Mouse (Mus musculus) MEL (cell line): ENCODE measurements around the gene Stk10. TPM values are rescaled to one million over a fixed set of nuclear protein-coding genes. Genes with fewer than 3 reads are reported as not detected.

ENCODE experiments used
- DNase-seq: peaks from one replicate; pipeline ENCODE4 v3.0.0; 2011; ENCODE audit warnings: low read depth, low spot score
- H3K27ac ChIP-seq: 2 replicates; pipeline ENCODE4 v1.5.1; 2012; ENCODE audit warnings: low read depth, mild to moderate bottlenecking, control low read depth, low read length, moderate library complexity; ENCODE audit not compliant: control insufficient read depth
- H3K27me3 ChIP-seq, 2 experiments: fragments of 150-350 bp in 1 of 2; sonication (generic) in 1 of 2; 2 replicates each; pipeline ENCODE4 v1.6.1; 2012; ENCODE audit warnings: low read length in 2 of 2, mild to moderate bottlenecking in 2 of 2, improper control_type of control experiment in 1 of 2, moderate library complexity in 1 of 2; ENCODE audit not compliant: insufficient read depth in 2 of 2, control insufficient read depth in 1 of 2
- H3K36me3 ChIP-seq, 2 experiments: 2 replicates each; pipeline ENCODE4 v1.6.1; 2012 to 2014; ENCODE audit warnings: low read length in 2 of 2, improper control_type of control experiment in 1 of 2, inconsistent platforms in 1 of 2, mild to moderate bottlenecking in 1 of 2; ENCODE audit not compliant: insufficient read depth in 2 of 2, control insufficient read depth in 1 of 2
- H3K4me1 ChIP-seq, 2 experiments: fragments of 150-350 bp in 1 of 2; sonication (generic) in 1 of 2; 2 replicates each; pipeline ENCODE4 v1.6.1; 2012; ENCODE audit warnings: low read length in 2 of 2, improper control_type of control experiment in 1 of 2, mild to moderate bottlenecking in 1 of 2; ENCODE audit not compliant: insufficient read depth in 2 of 2, control insufficient read depth in 1 of 2
- H3K4me3 ChIP-seq, 2 experiments: fragments of 150-350 bp in 1 of 2; sonication (generic) in 1 of 2; 2 replicates each; pipeline ENCODE4 v1.5.1; 2012; ENCODE audit warnings: low read depth in 2 of 2, low read length in 2 of 2, mild to moderate bottlenecking in 2 of 2, moderate library complexity in 2 of 2, control low read depth in 1 of 2, improper control_type of control experiment in 1 of 2; ENCODE audit not compliant: control insufficient read depth in 1 of 2, insufficient read depth in 1 of 2
- H3K79me2 ChIP-seq: 2 replicates; pipeline ENCODE4 v1.6.1; 2012; ENCODE audit warnings: mild to moderate bottlenecking, low read length, moderate library complexity; ENCODE audit not compliant: control insufficient read depth, poor library complexity, insufficient read depth
- H3K9ac ChIP-seq: 2 replicates; pipeline ENCODE4 v1.6.1; 2012; ENCODE audit warnings: low read depth, mild to moderate bottlenecking, control low read depth, low read length, moderate library complexity; ENCODE audit not compliant: control insufficient read depth, poor library complexity, severe bottlenecking
- H3K9me3 ChIP-seq: fragments of 150-350 bp; sonication (generic); replicated peaks from 2 replicates; pipeline ENCODE4 v1.6.1; 2012; ENCODE audit warnings: mild to moderate bottlenecking, low read length, improper control_type of control experiment, moderate library complexity; ENCODE audit not compliant: insufficient read depth
- CHD1 ChIP-seq: IDR thresholded peaks from 2 replicates; pipeline ENCODE4 v1.6.1; 2012; ENCODE audit warnings: low read depth, mild to moderate bottlenecking, inconsistent platforms, low read length, improper control_type of control experiment
- CHD2 ChIP-seq: IDR thresholded peaks from 2 replicates; pipeline ENCODE4 v1.6.1; 2011; ENCODE audit warnings: low read length, improper control_type of control experiment
- EP300 ChIP-seq, 2 experiments: IDR thresholded peaks; 2 replicates each; pipeline ENCODE4 v1.6.1; 2011; ENCODE audit warnings: improper control_type of control experiment in 2 of 2, low read length in 2 of 2, low read depth in 1 of 2, mild to moderate bottlenecking in 1 of 2
- GABPA ChIP-seq: IDR thresholded peaks from 2 replicates; pipeline ENCODE4 v1.6.1; 2012; ENCODE audit warnings: low read depth, mild to moderate bottlenecking, inconsistent platforms, low read length, improper control_type of control experiment, moderate library complexity
- HCFC1 ChIP-seq: IDR thresholded peaks from 2 replicates; pipeline ENCODE4 v1.6.1; 2012; ENCODE audit warnings: low read depth, mild to moderate bottlenecking, inconsistent platforms, low read length, improper control_type of control experiment, moderate library complexity
- JUND ChIP-seq: IDR thresholded peaks from 2 replicates; pipeline ENCODE4 v1.6.1; 2011; ENCODE audit warnings: low read depth, mild to moderate bottlenecking, improper control_type of control experiment, low read length
- KAT2A ChIP-seq: conservative IDR thresholded peaks from 2 replicates; pipeline ENCODE4 v1.6.1; 2012; ENCODE audit warnings: low read depth, low read length, improper control_type of control experiment, inconsistent platforms
- MAFK ChIP-seq: IDR thresholded peaks from 2 replicates; pipeline ENCODE4 v1.6.1; 2011; ENCODE audit warnings: low read depth, mild to moderate bottlenecking, low read length, improper control_type of control experiment, borderline replicate concordance
- MAZ ChIP-seq: IDR thresholded peaks from 2 replicates; pipeline ENCODE4 v1.6.1; 2012; ENCODE audit warnings: low read depth, mild to moderate bottlenecking, inconsistent platforms, low read length, improper control_type of control experiment
- MEF2A ChIP-seq: IDR thresholded peaks from 2 replicates; pipeline ENCODE4 v1.6.1; 2014; ENCODE audit warnings: low read depth, mild to moderate bottlenecking, inconsistent platforms, low read length, improper control_type of control experiment; ENCODE audit not compliant: poor library complexity, insufficient replicate concordance, severe bottlenecking; ENCODE audit errors: extremely low read depth
- MXI1 ChIP-seq: IDR thresholded peaks from 2 replicates; pipeline ENCODE4 v1.6.1; 2011; ENCODE audit warnings: mild to moderate bottlenecking, low read depth, low read length, improper control_type of control experiment
- MYC ChIP-seq: IDR thresholded peaks from 2 replicates; pipeline ENCODE4 v1.6.1; 2011; ENCODE audit warnings: low read depth, mild to moderate bottlenecking, low read length, improper control_type of control experiment, moderate library complexity
- NELFE ChIP-seq: IDR thresholded peaks from 2 replicates; pipeline ENCODE4 v1.6.1; 2011; ENCODE audit warnings: low read depth, low read length, improper control_type of control experiment
- NRF1 ChIP-seq: IDR thresholded peaks from 2 replicates; pipeline ENCODE4 v1.6.1; 2014; ENCODE audit warnings: low read depth, mild to moderate bottlenecking, inconsistent platforms, low read length, improper control_type of control experiment, moderate library complexity; ENCODE audit not compliant: poor library complexity, insufficient read depth, severe bottlenecking
- SMC3 ChIP-seq: IDR thresholded peaks from 2 replicates; pipeline ENCODE4 v1.6.1; 2011; ENCODE audit warnings: low read depth, low read length, improper control_type of control experiment
- TAL1 ChIP-seq: IDR thresholded peaks from 2 replicates; pipeline ENCODE4 v1.6.1; 2012; ENCODE audit warnings: mild to moderate bottlenecking, inconsistent platforms, low read length, moderate library complexity, mixed read lengths
- TBP ChIP-seq: IDR thresholded peaks from 2 replicates; pipeline ENCODE4 v1.8.0; 2011; ENCODE audit warnings: low read depth, low read length, improper control_type of control experiment
- TCF12 ChIP-seq: IDR thresholded peaks from 2 replicates; pipeline ENCODE4 v1.6.1; 2014; ENCODE audit warnings: low read depth, mild to moderate bottlenecking, inconsistent platforms, low read length, improper control_type of control experiment, moderate library complexity
- UBTF ChIP-seq: IDR thresholded peaks from 2 replicates; pipeline ENCODE4 v1.6.1; 2012; ENCODE audit warnings: low read depth, mild to moderate bottlenecking, inconsistent platforms, low read length, improper control_type of control experiment, moderate library complexity, borderline replicate concordance; ENCODE audit not compliant: insufficient read depth
- USF1 ChIP-seq: IDR thresholded peaks from 2 replicates; pipeline ENCODE4 v1.6.1; 2014; ENCODE audit warnings: low read depth, mild to moderate bottlenecking, inconsistent platforms, low read length, improper control_type of control experiment, moderate library complexity
- USF2 ChIP-seq, 2 experiments: IDR thresholded peaks; 2 replicates each; pipeline ENCODE4 v1.6.1; 2011 to 2012; ENCODE audit warnings: improper control_type of control experiment in 2 of 2, low read length in 2 of 2, borderline replicate concordance in 1 of 2, inconsistent platforms in 1 of 2, low read depth in 1 of 2, mild to moderate bottlenecking in 1 of 2; ENCODE audit not compliant: insufficient read depth in 1 of 2
- ZKSCAN1 ChIP-seq: IDR thresholded peaks from 2 replicates; pipeline ENCODE4 v1.6.1; 2012; ENCODE audit warnings: low read depth, mild to moderate bottlenecking, inconsistent platforms, low read length, improper control_type of control experiment, moderate library complexity
- ZNF384 ChIP-seq: IDR thresholded peaks from 2 replicates; pipeline ENCODE4 v1.6.1; 2012; ENCODE audit warnings: low read depth, mild to moderate bottlenecking, inconsistent platforms, low read length, improper control_type of control experiment
- polyA plus RNA-seq, 2 experiments: library from polyadenylated mRNA; stranded (reverse) in 1 of 2; unstranded in 1 of 2; fragments of >175 nt in 1 of 2; fragments of >200 nt in 1 of 2; gene quantifications; 2 replicates each; pipeline versions ENCODE4 v1.2.1 to v1.2.4; 2012; ENCODE audit warnings: low replicate concordance in 2 of 2, low read depth in 1 of 2; ENCODE audit not compliant: insufficient read length in 2 of 2, insufficient read depth in 1 of 2, missing spikeins in 1 of 2
- total RNA-seq: library from RNA; depleted of rRNA; stranded (reverse); fragments of 300-350 nt; gene quantifications from 2 replicates; pipeline ENCODE4 v1.2.3, GENCODE M21; 2012

Gene Stk10
- total and polyA plus RNA-seq, 3 experiments: 10.8 to 14.4 TPM; not detected in 1

GRCm38 (mm10) chr11:32585996-32586395, 52.9 kb downstream of the Stk10 start:
- no peaks in the 10 kb centered on the region for H3K36me3 ChIP-seq
- H3K4me3 ChIP-seq: no peak overlapping the region
- no peak overlapping the region for H3K27ac ChIP-seq
- H3K79me2 ChIP-seq: no peaks in the 10 kb centered on the region
- H3K9me3 ChIP-seq: no peaks in the 10 kb centered on the region
- no peaks in the 10 kb centered on the region for H3K27me3 ChIP-seq
- H3K9ac ChIP-seq: no peak overlapping the region
- peaks cover 0 to 1% of the 10 kb centered on the region in 2 experiments; a peak in 1 of 4 replicates for H3K4me1 ChIP-seq
- no peak for DNase-seq
- TF ChIP-seq MAFK: no peak
- no peak for TF ChIP-seq GABPA
- TF ChIP-seq UBTF: no peak
- no peak for TF ChIP-seq USF1
- TF ChIP-seq NELFE: no peak

DNA sequence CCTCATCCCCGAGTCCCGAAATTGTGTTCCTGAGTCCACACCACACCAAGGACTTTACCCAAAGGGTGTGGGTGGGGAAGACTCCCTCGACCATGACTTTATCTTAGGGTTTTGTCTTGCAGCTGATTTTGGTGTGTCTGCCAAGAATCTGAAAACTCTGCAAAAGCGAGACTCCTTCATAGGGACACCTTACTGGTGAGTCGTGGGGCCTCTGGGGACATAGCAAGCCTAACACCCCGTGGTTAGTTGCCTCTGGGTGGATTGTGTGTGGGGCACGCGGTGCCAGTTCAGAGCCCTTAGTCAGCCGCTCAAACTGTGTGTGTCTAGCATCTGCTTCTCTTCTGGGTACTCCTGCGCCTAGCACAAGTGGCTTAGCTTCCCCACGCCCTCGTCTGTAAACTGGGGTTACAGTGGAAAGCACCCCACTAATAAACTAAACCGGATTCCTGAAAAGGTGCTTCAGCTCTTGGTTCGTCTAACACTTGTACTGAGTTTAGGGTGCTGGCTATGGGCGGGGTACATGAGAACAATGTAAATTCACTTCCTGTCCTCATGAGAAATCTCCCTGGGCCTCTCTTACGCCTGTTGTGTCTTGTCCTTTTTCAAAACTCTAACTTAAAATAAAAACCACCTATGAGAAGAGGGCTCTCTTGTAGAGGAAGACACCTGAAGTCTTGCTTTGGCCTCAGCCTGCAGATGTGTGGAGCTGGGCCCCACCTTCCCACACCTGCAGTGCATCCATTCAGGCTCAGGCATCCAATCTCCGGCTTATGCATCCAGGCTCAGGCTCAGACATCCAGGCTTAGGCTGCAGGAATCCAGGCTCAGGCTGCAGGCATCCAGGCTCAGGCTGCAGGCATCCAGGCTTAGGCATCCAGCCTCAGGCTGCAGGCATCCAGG, 54.3 kb downstream of the Stk10 start:
- H3K27ac ChIP-seq: no peak overlapping the region
- no peak overlapping the region for H3K4me3 ChIP-seq
- no peaks in the 10 kb centered on the region for H3K36me3 ChIP-seq
- no peaks in the 10 kb centered on the region for H3K4me1 ChIP-seq
- DNase-seq: no peak
- H3K9me3 ChIP-seq: no peaks in the 10 kb centered on the region
- H3K27me3 ChIP-seq: no peaks in the 10 kb centered on the region
- TF ChIP-seq MYC (no peak), TAL1 (no peak), MAZ (no peak), KAT2A (no peak), HCFC1 (no peak), EP300 (IDR thresholded peaks at IDR 0.05; ENCODE audit: low read depth in 1 of 2, low read length in 2 of 2) (no peak), NRF1 (no peak), TBP (no peak), JUND (no peak), MXI1 (no peak), CHD1 (no peak), MEF2A (no peak), ZNF384 (no peak), USF2 (IDR thresholded peaks at IDR 0.05; ENCODE audit: borderline replicate concordance in 1 of 2, insufficient read depth in 1 of 2, low read depth in 1 of 2, low read length in 2 of 2) (no peak), TCF12 (no peak), SMC3 (no peak), ZKSCAN1 (no peak), CHD2 (no peak), MAFK (no peak)
- no peak overlapping the region for H3K9ac ChIP-seq
- no peaks in the 10 kb centered on the region for H3K79me2 ChIP-seq
